Mouse (Mus musculus): Measurements from ENCODE around the gene Zfp408. TPM values are rescaled to one million over a fixed set of nuclear protein-coding genes. Genes with fewer than 3 reads are reported as not detected.

Zfp408 gene
- polyA plus RNA-seq, 2 experiments = 1.2 to 5.1 TPM

GRCm38 (mm10) chr2:91666386-91666910 is 16.9 kb upstream of the Zfp408 start:
- H3K36me3 ChIP-seq (replicated peaks; ENCODE audit: control insufficient read depth, insufficient read depth, low read depth) = peaks cover 21% of the 10 kb centered on the region

GRCm38 (mm10) chr2:91664780-91665179 is 15.2 kb upstream of the Zfp408 start:
- TF ChIP-seq EP300 (IDR thresholded peaks at IDR 0.05; ENCODE audit: low read depth) = no peak
- no peak for TF ChIP-seq CTCF (IDR thresholded peaks at IDR 0.05; ENCODE audit: low read depth)
- Histone ChIP-seq H3K27me3 (ENCODE audit: control insufficient read depth, insufficient read depth, low read length) (no peaks in the 10 kb centered on the region), H3K4me2 (ENCODE audit: low read depth) (no peak overlapping the region), H3K4me1 (replicated peaks; ENCODE audit: control insufficient read depth in 2 of 2, insufficient read depth in 2 of 2, low read length in 1 of 2) (no peaks in the 10 kb centered on the region), H3K27ac (no peak overlapping the region), H3K9ac (replicated peaks) (no peak overlapping the region), H3K36me3 (replicated peaks; ENCODE audit: control insufficient read depth, insufficient read depth, low read depth) (peaks cover 20% of the 10 kb centered on the region), H3K4me3 (ENCODE audit: insufficient read depth in 1 of 2, low read depth in 2 of 2, low read length in 2 of 2) (no peak overlapping the region), H3K9me3 (ENCODE audit: control insufficient read depth, low read length) (no peaks in the 10 kb centered on the region)
- DNase-seq (ENCODE audit: low read depth in 3 of 3, low spot score in 3 of 3) (no peak), ATAC-seq (ENCODE audit: insufficient read depth) (no peak)

More at GRCm38 (mm10) chr2:91666386-91666910, 16.9 kb upstream of the Zfp408 start:
- Histone ChIP-seq H3K27me3 (ENCODE audit: control insufficient read depth, insufficient read depth, low read length) (no peaks in the 10 kb centered on the region), H3K4me3 (ENCODE audit: insufficient read depth in 1 of 2, low read depth in 2 of 2, low read length in 2 of 2) (no peak overlapping the region), H3K4me2 (ENCODE audit: low read depth) (no peak overlapping the region), H3K4me1 (replicated peaks; ENCODE audit: control insufficient read depth in 2 of 2, insufficient read depth in 2 of 2, low read length in 1 of 2) (no peaks in the 10 kb centered on the region), H3K9me3 (ENCODE audit: control insufficient read depth, low read length) (no peaks in the 10 kb centered on the region), H3K9ac (replicated peaks) (no peak overlapping the region), H3K27ac (no peak overlapping the region)
- TF ChIP-seq EP300 (IDR thresholded peaks at IDR 0.05; ENCODE audit: low read depth) (no peak), CTCF (IDR thresholded peaks at IDR 0.05; ENCODE audit: low read depth) (no peak)
- no peak for DNase-seq (ENCODE audit: low read depth in 3 of 3, low spot score in 3 of 3)
- ATAC-seq (ENCODE audit: insufficient read depth) = no peak
- WGBS (ENCODE audit: insufficient replicate concordance) = 84% methylated on average over 6 of the region's 6 CpGs

- 80% methylated on average over 6 of the region's 6 CpGs for WGBS (ENCODE audit: insufficient replicate concordance)
- ATAC-seq (ENCODE audit: insufficient read depth) (no peak), DNase-seq (ENCODE audit: low read depth in 3 of 3, low spot score in 3 of 3) (no peak)
- no peak overlapping the region for H3K27ac ChIP-seq
- no peaks in the 10 kb centered on the region for H3K27me3 ChIP-seq (ENCODE audit: control insufficient read depth, insufficient read depth, low read length)
- H3K4me2 ChIP-seq (ENCODE audit: low read depth) = no peak overlapping the region
- no peaks in the 10 kb centered on the region for H3K9me3 ChIP-seq (ENCODE audit: control insufficient read depth, low read length)
- H3K36me3 ChIP-seq (replicated peaks; ENCODE audit: control insufficient read depth, insufficient read depth, low read depth) = peaks cover 18% of the 10 kb centered on the region
- H3K9ac ChIP-seq (replicated peaks) = no peak overlapping the region
- TF ChIP-seq CTCF (IDR thresholded peaks at IDR 0.05; ENCODE audit: low read depth) (no peak), EP300 (IDR thresholded peaks at IDR 0.05; ENCODE audit: low read depth) (no peak)
- H3K4me1 ChIP-seq (replicated peaks; ENCODE audit: control insufficient read depth in 2 of 2, insufficient read depth in 2 of 2, low read length in 1 of 2) = no peaks in the 10 kb centered on the region
- no peak overlapping the region for H3K4me3 ChIP-seq (ENCODE audit: insufficient read depth in 1 of 2, low read depth in 2 of 2, low read length in 2 of 2)
Measured at GRCm38 (mm10) chr2:91660981-91661380, 11.4 kb upstream of the Zfp408 start.

GRCm38 (mm10) chr2:91659657-91660056 is 10.1 kb upstream of the Zfp408 start:
- DNase-seq (ENCODE audit: low read depth in 3 of 3, low spot score in 3 of 3) = no peak
- Histone ChIP-seq H3K4me3 (ENCODE audit: insufficient read depth in 1 of 2, low read depth in 2 of 2, low read length in 2 of 2) (no peak overlapping the region), H3K9me3 (ENCODE audit: control insufficient read depth, low read length) (no peaks in the 10 kb centered on the region), H3K4me2 (ENCODE audit: low read depth) (no peak overlapping the region), H3K9ac (replicated peaks) (no peak overlapping the region), H3K4me1 (replicated peaks; ENCODE audit: control insufficient read depth in 2 of 2, insufficient read depth in 2 of 2, low read length in 1 of 2) (no peaks in the 10 kb centered on the region), H3K27ac (no peak overlapping the region), H3K36me3 (replicated peaks; ENCODE audit: control insufficient read depth, insufficient read depth, low read depth) (peaks cover 22% of the 10 kb centered on the region), H3K27me3 (ENCODE audit: control insufficient read depth, insufficient read depth, low read length) (no peaks in the 10 kb centered on the region)
- TF ChIP-seq EP300 (IDR thresholded peaks at IDR 0.05; ENCODE audit: low read depth) (no peak), CTCF (IDR thresholded peaks at IDR 0.05; ENCODE audit: low read depth) (no peak)
- no peak for ATAC-seq (ENCODE audit: insufficient read depth)
- 87% methylated on average over 8 of the region's 8 CpGs for WGBS (ENCODE audit: insufficient replicate concordance)

- H3K36me3 ChIP-seq (replicated peaks; ENCODE audit: control insufficient read depth, insufficient read depth, low read depth) = peaks cover 16% of the 10 kb centered on the region
- TF ChIP-seq CTCF (IDR thresholded peaks at IDR 0.05; ENCODE audit: low read depth) = peak; percentile 65
- TF ChIP-seq EP300 (IDR thresholded peaks at IDR 0.05; ENCODE audit: low read depth) = no peak
- H3K4me3 ChIP-seq (ENCODE audit: insufficient read depth in 1 of 2, low read depth in 2 of 2, low read length in 2 of 2) = no peak overlapping the region
- no peaks in the 10 kb centered on the region for H3K27me3 ChIP-seq (ENCODE audit: control insufficient read depth, insufficient read depth, low read length)
- no peak overlapping the region for H3K4me2 ChIP-seq (ENCODE audit: low read depth)
- 0 out of 4 replicates have a peak, but pooled peaks cover 0 to under 1% of the 10 kb centered on the region in 2 experiments for H3K4me1 ChIP-seq (replicated peaks; ENCODE audit: control insufficient read depth in 2 of 2, insufficient read depth in 2 of 2, low read length in 1 of 2)
- WGBS (ENCODE audit: insufficient replicate concordance) = 68% methylated on average over 8 of the region's 8 CpGs
- H3K27ac ChIP-seq = no peak overlapping the region
- ATAC-seq (ENCODE audit: insufficient read depth) = no peak
- H3K9me3 ChIP-seq (ENCODE audit: control insufficient read depth, low read length) = no peaks in the 10 kb centered on the region
- DNase-seq (ENCODE audit: low read depth in 3 of 3, low spot score in 3 of 3) = no peak
- H3K9ac ChIP-seq (replicated peaks) = no peak overlapping the region
Measured at GRCm38 (mm10) chr2:91656774-91657173, 7.2 kb upstream of the Zfp408 start.
